Mouse (Mus musculus) subcutaneous adipose tissue, adult 2 months (tissue): ENCODE measurements around the gene Crybb1. TPM values are rescaled to one million over a fixed set of nuclear protein-coding genes. Genes with fewer than 3 reads are reported as not detected.

ENCODE experiments used
- polyA plus RNA-seq: library from polyadenylated mRNA; depleted of rRNA; stranded (reverse); fragments of >200 nt; gene quantifications from 2 replicates; pipeline ENCODE4 v1.2.3, GENCODE M21; 2012; ENCODE audit warnings: low replicate concordance; rRNA removed

Crybb1 gene
- polyA plus RNA-seq = 0.19 TPM in 1 of 2 replicates, not detected in the other

DNA sequence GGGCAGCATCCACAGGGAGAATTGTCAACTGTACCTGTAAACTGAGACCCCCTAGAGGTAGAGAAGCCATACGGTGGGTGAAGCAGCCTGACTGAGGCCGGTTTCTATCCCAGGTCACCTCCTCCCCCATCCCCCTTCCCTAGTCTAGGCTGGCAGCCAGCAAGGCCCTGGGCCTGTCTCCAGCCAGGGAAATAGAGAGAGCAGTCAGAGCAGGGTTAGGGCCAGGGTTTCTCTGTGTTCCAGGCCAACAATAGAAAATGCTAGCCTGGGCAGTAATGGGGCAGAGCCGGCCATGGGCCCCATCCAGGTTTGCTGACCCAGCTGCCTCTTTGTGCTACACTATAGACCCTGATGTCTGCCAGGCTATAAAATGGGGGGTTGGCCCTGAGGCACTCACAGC, at the start of gene Crybb1:
Gene Crybb1, plus strand, starts transcription at position 390 of the 400 bp plus-strand sequence.

DNA sequence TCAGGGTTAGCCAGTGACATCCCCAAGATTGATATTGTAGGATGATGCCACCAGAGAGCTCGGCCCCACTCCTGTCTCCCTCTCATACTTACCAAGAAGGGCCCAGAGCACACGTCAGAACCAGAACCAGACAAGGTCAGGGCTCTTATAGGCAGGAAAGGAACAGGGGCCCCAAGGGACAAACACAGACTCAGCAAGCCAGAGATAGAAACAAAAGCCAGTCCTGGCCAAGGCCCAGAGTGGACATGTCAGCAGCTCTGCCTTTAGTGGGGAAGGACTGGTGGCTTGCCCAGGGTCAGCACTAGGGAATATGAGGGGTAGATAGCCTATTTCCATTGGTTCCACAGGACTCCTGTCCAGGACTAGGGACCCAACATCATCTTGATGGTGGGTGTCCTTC, 3.2 kb upstream of the Crybb1 start, which contains the start of gene Cryba4:
Gene Cryba4, minus strand, starts transcription at position 119 of the 400 bp plus-strand sequence.

DNA sequence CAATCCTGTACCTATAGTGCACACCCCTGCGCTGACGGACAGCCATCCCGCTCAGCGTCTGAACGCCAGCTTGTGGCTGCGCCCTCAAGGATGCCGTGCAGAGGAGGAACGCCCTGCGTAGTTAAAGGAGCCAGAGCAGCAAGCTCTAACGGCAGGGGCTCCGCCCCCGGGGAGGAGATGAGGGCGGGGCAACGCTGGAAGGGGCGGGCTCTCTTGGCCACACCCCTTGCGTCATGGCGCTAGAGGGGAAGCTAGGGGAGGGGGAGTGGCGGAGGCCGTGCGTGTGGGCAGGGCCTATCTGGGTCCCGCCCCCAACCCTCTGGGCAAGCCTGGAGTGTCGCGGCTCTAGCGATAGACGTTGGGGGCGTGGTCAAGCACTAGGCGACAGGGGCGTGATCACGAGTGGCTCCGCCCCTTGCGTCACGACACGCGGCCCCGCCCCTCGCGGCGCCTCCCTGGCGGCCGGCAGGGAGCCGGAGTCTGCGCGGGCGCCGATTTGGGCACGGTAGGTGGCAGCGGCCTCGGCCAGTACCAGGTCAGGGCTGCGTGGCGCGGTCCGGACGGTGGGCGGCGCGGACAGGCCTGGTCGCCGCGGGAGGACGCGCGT, 20.8 kb downstream of the Crybb1 start, which contains the start of gene Tpst2:
Gene Tpst2, plus strand, starts transcription at position 425 of the 607 bp plus-strand sequence.

Other genes with a start within 250 kb of the Crybb1 start
- gene Cryba4, start 3.3 kb upstream of the Crybb1 start, polyA plus RNA-seq = 0.47 and 1.9 TPM in 2 replicates
- gene Tpst2, start 20.9 kb downstream of the Crybb1 start, polyA plus RNA-seq = 65.2 and 82.0 TPM in 2 replicates
- gene Tfip11, start 70.5 kb downstream of the Crybb1 start, polyA plus RNA-seq = 26.3 and 38.1 TPM in 2 replicates
- gene Srrd, start 87.2 kb downstream of the Crybb1 start, polyA plus RNA-seq = 44.5 and 62.0 TPM in 2 replicates
- 31.7 and 49.3 TPM in 2 replicates for gene Hps4, start 87.3 kb downstream of the Crybb1 start, polyA plus RNA-seq
- gene Gm6583, start 100.2 kb downstream of the Crybb1 start, polyA plus RNA-seq = not detected in 2 replicates
- gene Asphd2, start 139.1 kb downstream of the Crybb1 start, polyA plus RNA-seq = 2.1 and 12.5 TPM in 2 replicates
- not detected in 2 replicates for gene Gm6588, start 193.6 kb downstream of the Crybb1 start, polyA plus RNA-seq